9 mouse cellular contexts compared by ENCODE assay signal in genomic region chr11:69802648-69803105, GRCm38 (mm10). TPM values are rescaled to one million over a fixed set of nuclear protein-coding genes. Genes with fewer than 3 reads are reported as not detected.
DNase-seq lines count a peak whose midpoint lies in the region; ATAC-seq lines count a peak whose summit lies in the region.
"Had no signal": no experiment of that assay in that cellular context is flagged by ENCODE, and none has a peak within 500 bp of the region (broad histone marks: within the 10 kb centered on the region; RNA-seq: fewer than 3 reads in every experiment).

No protein-coding gene starts in this region.

- H3K4me3 ChIP-seq in erythroblast, embryonic 14.5 days (replicated peaks), result peak overlapping the region; percentile 48
- peak overlapping the region; percentile 57 for H3K4me3 ChIP-seq in limb, embryonic 13.5 days
- peak overlapping the region; percentile 59 for H3K4me3 ChIP-seq in midbrain, embryonic 13.5 days (replicated peaks)

- peaks cover 52% of the 10 kb centered on the region for H3K4me1 ChIP-seq in erythroblast, embryonic 14.5 days (ENCODE audit: control insufficient read depth)
- H3K4me1 ChIP-seq in limb, embryonic 13.5 days, result peaks cover 63% of the 10 kb centered on the region
- peaks cover 68% of the 10 kb centered on the region for H3K4me1 ChIP-seq in midbrain, embryonic 13.5 days (replicated peaks)

- peaks cover 46% of the 10 kb centered on the region for H3K9me3 ChIP-seq in erythroblast, embryonic 14.5 days (ENCODE audit: control insufficient read depth, low read length)
- H3K9me3 ChIP-seq in limb, embryonic 13.5 days, result no peaks in the 10 kb centered on the region
- no peaks in the 10 kb centered on the region for H3K9me3 ChIP-seq in midbrain, embryonic 13.5 days

- no peak for ATAC-seq in erythroblast, adult 5-6 weeks (replicated peaks; ENCODE audit: low FRiP score, poor library complexity, severe bottlenecking)
- ATAC-seq in limb, embryonic 13.5 days (ENCODE audit: low FRiP score, low read depth), result 0 out of 2 replicates have a peak, but pooled peaks have one; percentile 33
- peak; percentile 7; the same call in 1 of the 2 replicates for ATAC-seq in midbrain, embryonic 13.5 days
- ATAC-seq: Patski had no signal

- DNase-seq in embryo, embryonic 11 days, result peak; percentile 87
- DNase-seq in heart, adult 18-20 months, result peak; percentile 94
- peak; percentile 72 for DNase-seq in kidney, adult 11 months
- DNase-seq in spleen, postnatal 4 days (ENCODE audit: low spot score in 2 of 2), result peak; percentile 50 to 74

- peak overlapping the region; percentile 79 for H3K9ac ChIP-seq in limb, embryonic 13.5 days
- H3K9ac ChIP-seq in midbrain, embryonic 13.5 days (replicated peaks), result peak overlapping the region; percentile 81

- peak overlapping the region; percentile 92 for H3K4me2 ChIP-seq in limb, embryonic 13.5 days (replicated peaks)
- peak overlapping the region; percentile 97 for H3K4me2 ChIP-seq in midbrain, embryonic 13.5 days (replicated peaks)

- peaks cover 100% of the 10 kb centered on the region for H3K27me3 ChIP-seq in erythroblast, embryonic 14.5 days (ENCODE audit: control insufficient read depth)
- H3K27me3 ChIP-seq in limb, embryonic 13.5 days, result peaks cover 94% of the 10 kb centered on the region
- H3K27me3 ChIP-seq in midbrain, embryonic 13.5 days, result peaks cover 52% of the 10 kb centered on the region

- WGBS in limb, embryonic 13.5 days, result under 1% methylated on average over 32 of the region's 33 CpGs
- WGBS in midbrain, embryonic 13.5 days, result 1% methylated on average over 33 of the region's 33 CpGs

- no peaks in the 10 kb centered on the region for H3K36me3 ChIP-seq in erythroblast, embryonic 14.5 days (ENCODE audit: control insufficient read depth)
- H3K36me3 ChIP-seq in limb, embryonic 13.5 days, result no peaks in the 10 kb centered on the region
- H3K36me3 ChIP-seq in midbrain, embryonic 13.5 days, result no peaks in the 10 kb centered on the region

- H3K27ac ChIP-seq in limb, embryonic 13.5 days, result 0 out of 2 replicates have a peak overlapping the region, but pooled peaks have one; percentile 17
- H3K27ac ChIP-seq in midbrain, embryonic 13.5 days, result peak overlapping the region; percentile 64

RNA-seq across cellular contexts. Expression of gene Fgf11, which starts 1.0 kb away (rescaled TPM):
- polyA plus RNA-seq in erythroblast, embryonic 14.5 days (2012), result 0.01 TPM in 1 of 2 replicates, not detected in the other
- not detected in 2 replicates for total RNA-seq in erythroblast, adult 5-6 weeks (2015; ENCODE audit: low replicate concordance)
- not detected in 2 replicates for total RNA-seq in erythroblast, adult 5-6 weeks (2017; ENCODE audit: low replicate concordance)
- 1 to 10 TPM; 2.6 to 3.0 TPM for total RNA-seq in heart, adult 18-20 months (2021)
- polyA plus RNA-seq in limb, embryonic 13.5 days (2015; fragmentation: Nextera tagmentation; extraction: Ambion mirVana), result 2.8 and 2.9 TPM in 2 replicates
- polyA plus RNA-seq in midbrain, embryonic 13.5 days (2015; fragmentation: Nextera tagmentation; extraction: Ambion mirVana), result 3.4 and 4.4 TPM in 2 replicates

RNA-seq across cellular contexts. Expression of gene Tmem102, which starts 2.7 kb away (rescaled TPM):
- polyA plus RNA-seq in erythroblast, embryonic 14.5 days (2012), result 0.05 TPM in 1 of 2 replicates, not detected in the other
- not detected in 2 replicates for total RNA-seq in erythroblast, adult 5-6 weeks (2015; ENCODE audit: low replicate concordance)
- not detected in 2 replicates for total RNA-seq in erythroblast, adult 5-6 weeks (2017; ENCODE audit: low replicate concordance)
- total RNA-seq in heart, adult 18-20 months (2021), result under 1 TPM; 0.17 to 0.49 TPM
- 2.5 and 2.6 TPM in 2 replicates for polyA plus RNA-seq in limb, embryonic 13.5 days (2015; fragmentation: Nextera tagmentation; extraction: Ambion mirVana)
- 0.44 and 0.52 TPM in 2 replicates for polyA plus RNA-seq in midbrain, embryonic 13.5 days (2015; fragmentation: Nextera tagmentation; extraction: Ambion mirVana)

RNA-seq across cellular contexts. Expression of gene Chrnb1, which starts 6.9 kb away (rescaled TPM):
- polyA plus RNA-seq in erythroblast, embryonic 14.5 days (2012), result not detected in 2 replicates
- total RNA-seq in erythroblast, adult 5-6 weeks (2015; ENCODE audit: low replicate concordance), result 4.0 TPM in 1 of 2 replicates, not detected in the other
- 0.26 TPM in 1 of 2 replicates, not detected in the other for total RNA-seq in erythroblast, adult 5-6 weeks (2017; ENCODE audit: low replicate concordance)
- 1 to 10 TPM; 2.0 to 4.6 TPM for total RNA-seq in heart, adult 18-20 months (2021)
- polyA plus RNA-seq in limb, embryonic 13.5 days (2015; fragmentation: Nextera tagmentation; extraction: Ambion mirVana), result 23.6 and 27.7 TPM in 2 replicates
- polyA plus RNA-seq in midbrain, embryonic 13.5 days (2015; fragmentation: Nextera tagmentation; extraction: Ambion mirVana), result 0.83 and 0.85 TPM in 2 replicates

RNA-seq across cellular contexts. Expression of gene Gm39566, which starts 12.4 kb away (rescaled TPM):
- not detected in 2 replicates for polyA plus RNA-seq in erythroblast, embryonic 14.5 days (2012)
- 0.42 TPM in 1 of 2 replicates, not detected in the other for total RNA-seq in erythroblast, adult 5-6 weeks (2015; ENCODE audit: low replicate concordance)
- 0.14 TPM in 1 of 2 replicates, not detected in the other for total RNA-seq in erythroblast, adult 5-6 weeks (2017; ENCODE audit: low replicate concordance)
- total RNA-seq in heart, adult 18-20 months (2021), result not detected
- not detected in 2 replicates for polyA plus RNA-seq in limb, embryonic 13.5 days (2015; fragmentation: Nextera tagmentation; extraction: Ambion mirVana)
- not detected in 2 replicates for polyA plus RNA-seq in midbrain, embryonic 13.5 days (2015; fragmentation: Nextera tagmentation; extraction: Ambion mirVana)
- polyA plus RNA-seq: Patski had no signal

RNA-seq across cellular contexts. Expression of gene Spem2, which starts 15.6 kb away (rescaled TPM):
- polyA plus RNA-seq in erythroblast, embryonic 14.5 days (2012), result not detected in 2 replicates
- total RNA-seq in erythroblast, adult 5-6 weeks (2015; ENCODE audit: low replicate concordance), result not detected in 2 replicates
- not detected in 2 replicates for total RNA-seq in erythroblast, adult 5-6 weeks (2017; ENCODE audit: low replicate concordance)
- total RNA-seq in heart, adult 18-20 months (2021), result not detected
- polyA plus RNA-seq in limb, embryonic 13.5 days (2015; fragmentation: Nextera tagmentation; extraction: Ambion mirVana), result not detected in 2 replicates
- not detected in 2 replicates for polyA plus RNA-seq in midbrain, embryonic 13.5 days (2015; fragmentation: Nextera tagmentation; extraction: Ambion mirVana)
- polyA plus RNA-seq: Patski had no signal

Comparison
In these comparisons a context has a peak if more than half of its experiments do, and no peak if none do; other contexts are left out.
1. RNA of gene Chrnb1, which starts 6.9 kb away (polyA plus RNA-seq): 23.6 to 27.7 TPM in limb, embryonic 13.5 days; 0.83 to 0.85 TPM in midbrain, embryonic 13.5 days and not detected in erythroblast, embryonic 14.5 days; every median in the first group is over 10 times any median in the second.
2. Peak in every context shown above with its lines, with median percentiles within 50 percentile points of each other: H3K4me3 ChIP-seq and DNase-seq.